Mouse (Mus musculus) MN1 (cell line): ENCODE results near the gene Ppp1r3d.

ENCODE experiments used
- DNase-seq: peaks from one replicate; pipeline ENCODE4 v3.0.0-alpha.2; 2016; ENCODE audit warnings: low spot score

Ppp1r3d gene

GRCm38 (mm10) chr2:178414261-178415149, at the start of gene Ppp1r3d, which contains the start of gene Fam217b:
Gene Ppp1r3d, minus strand, starts transcription at chr2:178414472.
Gene Fam217b, plus strand, starts transcription at chr2:178414524.
- DNase-seq, result no peak

GRCm38 (mm10) chr2:178460353-178460752, 46.1 kb upstream of the Ppp1r3d start:
- no peak for DNase-seq

GRCm38 (mm10) chr2:178457414-178457813, 43.1 kb upstream of the Ppp1r3d start:
- DNase-seq, result no peak

- no peak for DNase-seq
Measured at GRCm38 (mm10) chr2:178454664-178455516, 40.6 kb upstream of the Ppp1r3d start.

- no peak for DNase-seq
Measured at GRCm38 (mm10) chr2:178450961-178451360, 36.7 kb upstream of the Ppp1r3d start.

- no peak for DNase-seq
Measured at GRCm38 (mm10) chr2:178450236-178450635, 36.0 kb upstream of the Ppp1r3d start.

- no peak for DNase-seq
Measured at GRCm38 (mm10) chr2:178449386-178449785, 35.1 kb upstream of the Ppp1r3d start.

GRCm38 (mm10) chr2:178437311-178437710, 23.0 kb upstream of the Ppp1r3d start:
- DNase-seq, result no peak

- no peak for DNase-seq
Measured at GRCm38 (mm10) chr2:178433903-178434302, 19.6 kb upstream of the Ppp1r3d start.

- no peak for DNase-seq
Measured at GRCm38 (mm10) chr2:178433495-178433894, 19.2 kb upstream of the Ppp1r3d start.

GRCm38 (mm10) chr2:178430231-178430630, 16.0 kb upstream of the Ppp1r3d start, which contains the start of gene Cdh26:
Gene Cdh26, plus strand, starts transcription at chr2:178430531.
- no peak for DNase-seq

GRCm38 (mm10) chr2:178429426-178429825, 15.2 kb upstream of the Ppp1r3d start:
- DNase-seq, result no peak

GRCm38 (mm10) chr2:178428676-178429075, 14.4 kb upstream of the Ppp1r3d start:
- DNase-seq, result no peak

- DNase-seq, result no peak
Measured at GRCm38 (mm10) chr2:178428183-178428582, 13.9 kb upstream of the Ppp1r3d start.

GRCm38 (mm10) chr2:178427181-178427580, 12.9 kb upstream of the Ppp1r3d start:
- no peak for DNase-seq

- no peak for DNase-seq
Measured at GRCm38 (mm10) chr2:178426229-178426628, 12.0 kb upstream of the Ppp1r3d start.

- DNase-seq, result no peak
Measured at GRCm38 (mm10) chr2:178423223-178423622, 9.0 kb upstream of the Ppp1r3d start.

GRCm38 (mm10) chr2:178422186-178422585, 7.9 kb upstream of the Ppp1r3d start:
- DNase-seq, result no peak

- no peak for DNase-seq
Measured at GRCm38 (mm10) chr2:178421603-178422002, 7.3 kb upstream of the Ppp1r3d start.

- no peak for DNase-seq
Measured at GRCm38 (mm10) chr2:178420576-178420975, 6.3 kb upstream of the Ppp1r3d start.

GRCm38 (mm10) chr2:178416970-178417369, 2.7 kb upstream of the Ppp1r3d start:
- no peak for DNase-seq

GRCm38 (mm10) chr2:178416427-178416826, 2.2 kb upstream of the Ppp1r3d start:
- no peak for DNase-seq

- no peak for DNase-seq
Measured at GRCm38 (mm10) chr2:178415150-178415448, 827 bp upstream of the Ppp1r3d start.
